Mouse (Mus musculus) cortical plate, adult 2 months (tissue): Measurements from ENCODE around the gene Ryr3.

Experiments
- CTCF ChIP-seq: fragments of 200-500 bp; IDR thresholded peaks from 2 replicates; pipeline ENCODE4 v1.5.1; 2011; ENCODE audit warnings: mild to moderate bottlenecking, control low read depth, low read length; ENCODE audit not compliant: insufficient read depth; ENCODE audit errors: extremely low read depth
- POLR2A ChIP-seq: fragments of 200-500 bp; IDR thresholded peaks from 2 replicates; pipeline ENCODE4 v1.6.1; 2011; ENCODE audit warnings: mild to moderate bottlenecking, low read length, control low read depth; ENCODE audit not compliant: insufficient read depth; ENCODE audit errors: extremely low read depth

GRCm38 (mm10) chr2:112866043-112866551 lies 350.8 kb downstream of the Ryr3 start:
- TF ChIP-seq POLR2A: no peak
- TF ChIP-seq CTCF: no peak
